Mouse (Mus musculus) testis, adult 2 months (tissue): ENCODE results near the gene Tnrc6c. TPM values are rescaled to one million over a fixed set of nuclear protein-coding genes. Genes with fewer than 3 reads are reported as not detected.

Experiments used
- H3K27ac ChIP-seq: fragments of 200-500 bp; 2 replicates; pipeline ENCODE4 v1.5.1; 2012; ENCODE audit warnings: low read depth, low read length; ENCODE audit not compliant: control insufficient read depth, insufficient read depth
- H3K27me3 ChIP-seq: fragments of 200-500 bp; 2 replicates; pipeline ENCODE4 v1.6.1; 2012; ENCODE audit warnings: mild to moderate bottlenecking, low read length, moderate library complexity; ENCODE audit not compliant: control insufficient read depth, insufficient read depth
- H3K36me3 ChIP-seq: fragments of 200-500 bp; 2 replicates; pipeline ENCODE4 v1.6.1; 2012; ENCODE audit warnings: mild to moderate bottlenecking, low read length; ENCODE audit not compliant: control insufficient read depth, insufficient read depth
- H3K4me1 ChIP-seq: fragments of 200-500 bp; 2 replicates; pipeline ENCODE4 v1.6.1; 2012; ENCODE audit warnings: low read length; ENCODE audit not compliant: control insufficient read depth, insufficient read depth
- H3K4me3 ChIP-seq: fragments of 200-500 bp; 2 replicates; pipeline ENCODE4 v1.5.1; 2012; ENCODE audit warnings: low read depth, mild to moderate bottlenecking, low read length, moderate library complexity, mixed read lengths; ENCODE audit not compliant: control insufficient read depth
- CTCF ChIP-seq: fragments of 200-500 bp; IDR thresholded peaks from 2 replicates; pipeline ENCODE4 v1.5.1; 2012; ENCODE audit warnings: low read depth, mild to moderate bottlenecking, inconsistent platforms, low read length, moderate library complexity; ENCODE audit not compliant: control insufficient read depth, insufficient read depth, insufficient replicate concordance
- POLR2A ChIP-seq: fragments of 200-500 bp; IDR thresholded peaks from 2 replicates; pipeline ENCODE4 v1.6.1; 2012; ENCODE audit warnings: low read depth, mild to moderate bottlenecking, inconsistent platforms, low read length, moderate library complexity; ENCODE audit not compliant: control insufficient read depth
- polyA plus RNA-seq: library from polyadenylated mRNA; depleted of rRNA; stranded (reverse); fragments of >200 nt; gene quantifications from 2 replicates; pipeline ENCODE4 v1.2.3, GENCODE M21; 2012

The Tnrc6c gene
- polyA plus RNA-seq, 1 experiment: 28.0 TPM

GRCm38 (mm10) chr11:117709308-117709707 lies 55.2 kb downstream of the Tnrc6c start:
- Histone ChIP-seq H3K4me1 (no peaks in the 10 kb centered on the region; the same call in 1 of the 2 replicates), H3K4me3 (no peak overlapping the region), H3K27me3 (no peaks in the 10 kb centered on the region), H3K27ac (no peak overlapping the region), H3K36me3 (peaks cover 1% of the 10 kb centered on the region; the same call in 1 of the 2 replicates)
- no peak for TF ChIP-seq POLR2A
- TF ChIP-seq CTCF: no peak

- H3K4me1 ChIP-seq: no peaks in the 10 kb centered on the region; the same call in 1 of the 2 replicates
- H3K27me3 ChIP-seq: no peaks in the 10 kb centered on the region
- H3K4me3 ChIP-seq: no peak overlapping the region
- peaks cover 1% of the 10 kb centered on the region; the same call in 1 of the 2 replicates for H3K36me3 ChIP-seq
- H3K27ac ChIP-seq: no peak overlapping the region
- TF ChIP-seq POLR2A (no peak), CTCF (no peak)
Measured at GRCm38 (mm10) chr11:117710815-117711294, 56.8 kb downstream of the Tnrc6c start.

DNA sequence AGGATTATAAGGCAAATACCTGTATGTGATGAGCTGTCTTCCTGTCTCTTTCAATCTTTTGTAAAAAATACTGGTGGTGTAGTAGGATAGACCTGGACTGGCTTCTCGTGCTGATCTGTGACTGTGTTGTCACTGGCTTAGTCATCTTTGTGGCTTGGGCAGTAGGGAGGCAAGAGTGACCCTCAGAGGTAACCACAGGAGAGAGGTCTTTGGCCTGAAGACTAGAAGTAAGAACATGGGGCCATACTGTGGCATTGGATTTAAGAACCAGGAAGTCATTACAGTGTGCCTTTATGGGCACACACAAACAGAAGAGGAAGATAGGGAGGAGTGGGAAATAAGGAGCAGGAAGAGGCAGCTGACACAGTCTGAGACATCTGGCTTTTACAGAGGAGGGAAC lies 58.0 kb downstream of the Tnrc6c start:
- Histone ChIP-seq H3K36me3 (peaks cover 2% of the 10 kb centered on the region; the same call in 1 of the 2 replicates), H3K27ac (no peak overlapping the region), H3K27me3 (no peaks in the 10 kb centered on the region), H3K4me1 (no peaks in the 10 kb centered on the region; the same call in 1 of the 2 replicates), H3K4me3 (no peak overlapping the region)
- no peak for TF ChIP-seq CTCF
- TF ChIP-seq POLR2A: no peak

DNA sequence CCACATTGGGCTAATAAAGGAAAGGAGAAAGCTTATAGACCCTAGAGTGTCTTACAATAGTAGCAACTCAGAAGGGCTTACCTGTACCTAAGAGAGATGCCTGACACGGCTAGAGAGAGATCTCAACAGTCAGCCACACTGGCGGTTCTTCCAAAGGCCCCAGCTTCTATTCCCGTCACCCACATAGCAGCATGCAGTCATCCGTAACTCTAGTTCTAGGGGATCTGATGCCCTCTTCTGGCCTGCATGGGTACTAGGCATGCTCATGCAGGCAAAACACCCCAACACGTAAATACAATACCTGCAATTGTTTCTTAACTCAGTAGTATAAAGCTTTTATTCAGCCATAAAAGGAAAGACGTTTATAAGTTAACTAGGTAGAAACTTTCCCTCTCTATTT lies 59.3 kb downstream of the Tnrc6c start:
- Histone ChIP-seq H3K36me3 (peaks cover 5% of the 10 kb centered on the region; the same call in 1 of the 2 replicates), H3K4me3 (no peak overlapping the region), H3K27ac (no peak overlapping the region), H3K27me3 (no peaks in the 10 kb centered on the region), H3K4me1 (no peaks in the 10 kb centered on the region; the same call in 1 of the 2 replicates)
- TF ChIP-seq POLR2A: no peak
- no peak for TF ChIP-seq CTCF

DNA sequence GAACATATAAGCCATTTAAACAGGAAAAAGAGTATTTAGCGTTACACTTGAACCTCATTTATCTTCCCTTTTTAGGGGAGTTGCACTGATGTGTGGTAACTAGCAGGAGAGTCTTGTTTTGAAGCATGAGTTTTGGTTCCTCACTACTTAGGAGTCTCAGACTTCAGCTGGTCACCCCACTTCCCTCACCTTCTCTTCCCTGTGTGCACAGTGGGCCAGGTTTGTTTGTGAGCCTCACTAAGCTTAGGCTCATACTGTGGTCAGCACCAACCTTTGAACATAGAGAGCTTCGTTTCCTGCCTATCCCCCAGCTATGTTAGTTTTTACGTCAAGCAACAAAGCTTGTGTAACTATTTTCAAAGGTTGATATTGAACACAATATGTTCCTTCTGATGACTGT lies 64.7 kb downstream of the Tnrc6c start:
- Histone ChIP-seq H3K4me1 (no peaks in the 10 kb centered on the region), H3K4me3 (no peak overlapping the region), H3K27ac (no peak overlapping the region), H3K27me3 (no peaks in the 10 kb centered on the region), H3K36me3 (peaks cover 4% of the 10 kb centered on the region; the same call in 1 of the 2 replicates)
- TF ChIP-seq POLR2A (no peak), CTCF (no peak)

GRCm38 (mm10) chr11:117724604-117725301 lies 70.7 kb downstream of the Tnrc6c start:
- H3K4me1 ChIP-seq: no peaks in the 10 kb centered on the region
- no peak overlapping the region for H3K27ac ChIP-seq
- TF ChIP-seq CTCF: no peak
- no peak for TF ChIP-seq POLR2A
- no peaks in the 10 kb centered on the region for H3K27me3 ChIP-seq
- H3K4me3 ChIP-seq: no peak overlapping the region
- no peaks in the 10 kb centered on the region; the same call in 1 of the 2 replicates for H3K36me3 ChIP-seq

- H3K27me3 ChIP-seq: no peaks in the 10 kb centered on the region
- H3K27ac ChIP-seq: no peak overlapping the region
- no peaks in the 10 kb centered on the region for H3K4me1 ChIP-seq
- TF ChIP-seq CTCF: no peak
- no peak for TF ChIP-seq POLR2A
- no peaks in the 10 kb centered on the region for H3K36me3 ChIP-seq
- H3K4me3 ChIP-seq: no peak overlapping the region
Measured at GRCm38 (mm10) chr11:117727031-117727430, 72.9 kb downstream of the Tnrc6c start.
